Comparison of ENCODE assay signal across 8 mouse cellular contexts in the genomic region with DNA sequence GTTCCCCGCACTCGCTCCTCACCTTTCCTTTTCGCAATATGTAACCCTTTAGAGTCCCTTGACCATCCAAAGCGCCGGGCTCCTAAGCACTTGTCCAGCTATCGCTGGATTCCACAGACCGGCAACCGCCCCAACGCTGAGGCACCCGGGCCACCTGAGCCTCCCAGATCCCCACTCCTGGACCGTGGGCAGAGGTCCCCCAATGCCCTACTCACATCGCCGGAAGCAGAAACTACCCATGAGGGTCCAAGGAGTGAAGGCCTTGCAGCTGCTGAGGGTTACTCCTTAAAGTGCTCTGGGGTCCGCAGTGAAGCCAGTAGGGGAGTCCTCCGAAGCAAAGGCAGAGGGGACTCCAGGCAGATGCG. TPM values are rescaled to one million over a fixed set of nuclear protein-coding genes. Genes with fewer than 3 reads are reported as not detected.
DNase-seq lines count a peak whose midpoint lies in the region; ATAC-seq and TF ChIP-seq lines count a peak whose summit lies in the region.

No protein-coding gene starts in this region.

- H3K9ac ChIP-seq in heart, postnatal 0 days (replicated peaks; ENCODE audit: low read depth, low read length): 0 out of 2 replicates have a peak overlapping the region, but pooled peaks have one; percentile 7
- H3K9ac ChIP-seq in hindbrain, embryonic 12.5 days: peak overlapping the region; percentile 84
- H3K9ac ChIP-seq in liver, embryonic 14.5 days (replicated peaks): no peak overlapping the region
- peak overlapping the region; percentile 52 for H3K9ac ChIP-seq in stomach, embryonic 14.5 days (replicated peaks; ENCODE audit: low read depth, low read length)

- no peaks in the 10 kb centered on the region for H3K36me3 ChIP-seq in heart, postnatal 0 days (replicated peaks; ENCODE audit: control insufficient read depth, insufficient read depth, low read length)
- no peaks in the 10 kb centered on the region for H3K36me3 ChIP-seq in embryonic facial prominence, embryonic 10.5 days (replicated peaks)
- no peaks in the 10 kb centered on the region for H3K36me3 ChIP-seq in hindbrain, embryonic 12.5 days
- H3K36me3 ChIP-seq in liver, embryonic 14.5 days (replicated peaks; ENCODE audit: control insufficient read depth, insufficient read depth, low read depth): no peaks in the 10 kb centered on the region
- no peaks in the 10 kb centered on the region for H3K36me3 ChIP-seq in stomach, embryonic 14.5 days (ENCODE audit: control insufficient read depth, insufficient read depth, low read length)

- no peak for ATAC-seq in heart, postnatal 0 days (ENCODE audit: insufficient read depth, low read depth)
- peak; percentile 60 for ATAC-seq in hindbrain, embryonic 12.5 days (ENCODE audit: low FRiP score)
- no peak for ATAC-seq in liver, embryonic 14.5 days (ENCODE audit: insufficient read depth)
- 0 out of 2 replicates have a peak, but pooled peaks have one; percentile 16 for ATAC-seq in stomach, embryonic 14.5 days (ENCODE audit: insufficient number of reproducible peaks, insufficient read depth, low FRiP score, low read depth)

- 1% methylated on average over 16 of the region's 16 CpGs for WGBS in heart, postnatal 0 days
- under 1% methylated on average over 16 of the region's 16 CpGs for WGBS in embryonic facial prominence, embryonic 10.5 days
- under 1% methylated on average over 16 of the region's 16 CpGs for WGBS in hindbrain, embryonic 12.5 days
- 3% methylated on average over 16 of the region's 16 CpGs for WGBS in liver, embryonic 14.5 days (ENCODE audit: insufficient replicate concordance)
- under 1% methylated on average over 16 of the region's 16 CpGs for WGBS in stomach, embryonic 14.5 days

- no peak for TF ChIP-seq CTCF in heart, postnatal 0 days (IDR thresholded peaks at IDR 0.05; ENCODE audit: low read depth)
- TF ChIP-seq CTCF in liver, embryonic 14.5 days (IDR thresholded peaks at IDR 0.05; ENCODE audit: low read depth): no peak

- no peak for DNase-seq in heart, postnatal 0 days (ENCODE audit: low spot score)
- DNase-seq in heart, adult 8-10 months (ENCODE audit: low spot score): no peak
- DNase-seq in embryonic facial prominence, embryonic 10.5 days (ENCODE audit: low spot score): peak; percentile 61
- no peak for DNase-seq in liver, embryonic 14.5 days (ENCODE audit: low read depth in 3 of 3, low spot score in 3 of 3)
- no peak for DNase-seq in adrenal gland, postnatal 4 days (ENCODE audit: low spot score in 2 of 2)
- DNase-seq in heart, postnatal 4 days: no peak

- H3K9me3 ChIP-seq in heart, postnatal 0 days (replicated peaks; ENCODE audit: control insufficient read depth, low read length): no peaks in the 10 kb centered on the region
- H3K9me3 ChIP-seq in embryonic facial prominence, embryonic 10.5 days: no peaks in the 10 kb centered on the region
- H3K9me3 ChIP-seq in hindbrain, embryonic 12.5 days (replicated peaks): no peaks in the 10 kb centered on the region
- no peaks in the 10 kb centered on the region for H3K9me3 ChIP-seq in liver, embryonic 14.5 days (ENCODE audit: control insufficient read depth, low read length)
- no peaks in the 10 kb centered on the region for H3K9me3 ChIP-seq in stomach, embryonic 14.5 days (ENCODE audit: control insufficient read depth, low read depth, low read length)

- peak overlapping the region; percentile 99 for H3K4me2 ChIP-seq in heart, postnatal 0 days (ENCODE audit: low read depth, low read length)
- H3K4me2 ChIP-seq in hindbrain, embryonic 12.5 days (replicated peaks): peak overlapping the region; percentile 98
- H3K4me2 ChIP-seq in liver, embryonic 14.5 days (ENCODE audit: low read depth): peak overlapping the region; percentile 40; the same call in 1 of the 2 replicates
- H3K4me2 ChIP-seq in stomach, embryonic 14.5 days (replicated peaks; ENCODE audit: low read depth, low read length): peak overlapping the region; percentile 99

- H3K27ac ChIP-seq in heart, postnatal 0 days (ENCODE audit: low read depth): no peak overlapping the region
- peak overlapping the region; percentile 73 for H3K27ac ChIP-seq in embryonic facial prominence, embryonic 10.5 days (replicated peaks)
- H3K27ac ChIP-seq in hindbrain, embryonic 12.5 days: peak overlapping the region; percentile 89
- H3K27ac ChIP-seq in liver, embryonic 14.5 days: no peak overlapping the region
- peak overlapping the region; percentile 22; the same call in 1 of the 2 replicates for H3K27ac ChIP-seq in stomach, embryonic 14.5 days (ENCODE audit: low read length)

- H3K4me1 ChIP-seq in heart, postnatal 0 days (ENCODE audit: control insufficient read depth, insufficient read depth): peaks cover 8% of the 10 kb centered on the region; the same call in 1 of the 2 replicates
- peaks cover 26% of the 10 kb centered on the region for H3K4me1 ChIP-seq in embryonic facial prominence, embryonic 10.5 days
- 0 out of 2 replicates have a peak, but pooled peaks cover 12% of the 10 kb centered on the region for H3K4me1 ChIP-seq in hindbrain, embryonic 12.5 days
- H3K4me1 ChIP-seq in liver, embryonic 14.5 days (replicated peaks; ENCODE audit: control insufficient read depth in 2 of 2, insufficient read depth in 2 of 2, low read length in 1 of 2): no peaks in the 10 kb centered on the region
- H3K4me1 ChIP-seq in stomach, embryonic 14.5 days (ENCODE audit: control insufficient read depth, insufficient read depth, low read length): no peaks in the 10 kb centered on the region; the same call in 1 of the 2 replicates

- H3K4me3 ChIP-seq in heart, postnatal 0 days (ENCODE audit: low read depth, low read length): peak overlapping the region; percentile 61
- H3K4me3 ChIP-seq in embryonic facial prominence, embryonic 10.5 days: peak overlapping the region; percentile 77
- peak overlapping the region; percentile 81 for H3K4me3 ChIP-seq in hindbrain, embryonic 12.5 days
- H3K4me3 ChIP-seq in liver, embryonic 14.5 days (ENCODE audit: insufficient read depth in 1 of 2, low read depth in 2 of 2, low read length in 2 of 2): no peak overlapping the region
- H3K4me3 ChIP-seq in stomach, embryonic 14.5 days (ENCODE audit: low read depth, low read length): peak overlapping the region; percentile 69

- TF ChIP-seq EP300 in heart, postnatal 0 days (IDR thresholded peaks at IDR 0.05; ENCODE audit: low read depth): no peak
- no peak for TF ChIP-seq EP300 in liver, embryonic 14.5 days (IDR thresholded peaks at IDR 0.05; ENCODE audit: low read depth)

- H3K27me3 ChIP-seq in heart, postnatal 0 days (ENCODE audit: control insufficient read depth, insufficient read depth, low read length): peaks cover 41% of the 10 kb centered on the region
- peaks cover 57% of the 10 kb centered on the region for H3K27me3 ChIP-seq in embryonic facial prominence, embryonic 10.5 days (replicated peaks; ENCODE audit: low read depth, poor library complexity, severe bottlenecking)
- H3K27me3 ChIP-seq in hindbrain, embryonic 12.5 days: peaks cover 16% of the 10 kb centered on the region; the same call in 1 of the 2 replicates
- H3K27me3 ChIP-seq in liver, embryonic 14.5 days (ENCODE audit: control insufficient read depth, insufficient read depth, low read length): peaks cover 17% of the 10 kb centered on the region
- no peaks in the 10 kb centered on the region for H3K27me3 ChIP-seq in stomach, embryonic 14.5 days (ENCODE audit: control insufficient read depth, insufficient read depth, low read length)

RNA-seq across cellular contexts. Expression of a gene that starts 1.1 kb away (rescaled TPM):
- 0.04 TPM in 1 of 2 replicates, not detected in the other for total RNA-seq in heart, postnatal 0 days (2014; rRNA removed; ENCODE audit: low replicate concordance)
- polyA plus RNA-seq in heart, postnatal 0 days (2015; fragmentation: Nextera tagmentation; extraction: Ambion mirVana): 0.03 TPM in 2 replicates
- total RNA-seq in heart, adult 8-10 months (2022): under 1 TPM in 1 of 4 experiments, not detected in 3; 0.06 TPM
- polyA plus RNA-seq in embryonic facial prominence, embryonic 10.5 days (2016; fragmentation: Nextera tagmentation; extraction: Ambion mirVana): 0.37 and 0.48 TPM in 2 replicates
- polyA plus RNA-seq in hindbrain, embryonic 12.5 days (2016; fragmentation: Nextera tagmentation; extraction: Ambion mirVana): 4.3 and 4.5 TPM in 2 replicates
- under 0.01 and 0.01 TPM in 2 replicates for polyA plus RNA-seq in liver, embryonic 14.5 days (2012; rRNA removed)
- 0.03 TPM in 1 of 2 replicates, not detected in the other for polyA plus RNA-seq in liver, embryonic 14.5 days (2014; fragmentation: Nextera tagmentation; extraction: Ambion mirVana)
- 4.2 and 4.4 TPM in 2 replicates for polyA plus RNA-seq in stomach, embryonic 14.5 days (2014; fragmentation: Nextera tagmentation; extraction: Ambion mirVana)
- total RNA-seq in adrenal gland, postnatal 4 days (2021): 1 to 10 TPM in 1 of 2 experiments, under 1 TPM in 1; 0.99 to 1.5 TPM
- total RNA-seq in heart, postnatal 4 days (2021): under 1 TPM; 0.02 to 0.05 TPM

Comparison
In these comparisons a context has a peak if more than half of its experiments do, and no peak if none do; other contexts are left out.
1. ATAC-seq: peak in hindbrain, embryonic 12.5 days (single experiment) and stomach, embryonic 14.5 days (single experiment); none in heart, postnatal 0 days (single experiment) and liver, embryonic 14.5 days (single experiment).
2. H3K27ac ChIP-seq: peak in embryonic facial prominence, embryonic 10.5 days (single experiment), hindbrain, embryonic 12.5 days (single experiment) and stomach, embryonic 14.5 days (single experiment); none in heart, postnatal 0 days (single experiment) and liver, embryonic 14.5 days (single experiment).
3. H3K4me2 ChIP-seq: peak in every context shown above with its lines; median percentile 99 in heart, postnatal 0 days; 99 in stomach, embryonic 14.5 days; 98 in hindbrain, embryonic 12.5 days; 40 in liver, embryonic 14.5 days.
4. H3K4me3 ChIP-seq: peak in heart, postnatal 0 days (single experiment), embryonic facial prominence, embryonic 10.5 days (single experiment), hindbrain, embryonic 12.5 days (single experiment) and stomach, embryonic 14.5 days (single experiment); none in liver, embryonic 14.5 days (0 of 2).